ENCODE assay signal across 17 mouse cellular contexts in genomic region chr9:72166611-72167010, GRCm38 (mm10).
"Had no signal": no experiment of that assay in that cellular context is flagged by ENCODE, and none has a peak within 500 bp of the region (broad histone marks: within the 10 kb centered on the region; RNA-seq: fewer than 3 reads in every experiment).

No protein-coding gene starts in this region.

- H3K4me3 ChIP-seq: limb, embryonic 13.5 days; midbrain, embryonic 13.5 days; myocyte; neural tube, embryonic 15.5 days; stomach, embryonic 15.5 days had no signal

- H3K9me3 ChIP-seq: limb, embryonic 13.5 days; neural tube, embryonic 15.5 days; stomach, embryonic 15.5 days had no signal

- H3K9ac ChIP-seq: limb, embryonic 13.5 days; liver, embryonic 14.5 days; midbrain, embryonic 13.5 days; neural tube, embryonic 15.5 days; stomach, embryonic 15.5 days had no signal

- H3K4me2 ChIP-seq: limb, embryonic 13.5 days; midbrain, embryonic 13.5 days; neural tube, embryonic 15.5 days; stomach, embryonic 15.5 days had no signal

- H3K36me3 ChIP-seq: limb, embryonic 13.5 days; midbrain, embryonic 13.5 days; neural tube, embryonic 15.5 days; stomach, embryonic 15.5 days had no signal

- DNase-seq: kidney, adult 11 months; kidney, adult 9 months; kidney, postnatal 36 days; layer of hippocampus, adult 9-11 months; left cerebral cortex, postnatal 4 days; lung, adult 2 months; lung, postnatal 36 days; right cerebral cortex, adult 18-20 months; right cerebral cortex, postnatal 25 days had no signal

- H3K27ac ChIP-seq: kidney, postnatal 0 days; limb, embryonic 13.5 days; liver, embryonic 14.5 days; midbrain, embryonic 13.5 days; neural tube, embryonic 15.5 days; stomach, embryonic 15.5 days had no signal

- ATAC-seq: lung, postnatal 0 days; midbrain, embryonic 13.5 days had no signal

- H3K27me3 ChIP-seq: limb, embryonic 13.5 days; midbrain, embryonic 13.5 days; neural tube, embryonic 15.5 days; stomach, embryonic 15.5 days had no signal
